Mouse (Mus musculus) urinary bladder, postnatal 4 days (tissue): ENCODE measurements around the gene Osbpl7.

ENCODE experiments used
- DNase-seq, 2 experiments: peaks; one replicate each; pipeline ENCODE4 v3.0.0; 2021 to 2022; ENCODE audit warnings: low spot score in 2 of 2

Osbpl7 gene

DNA sequence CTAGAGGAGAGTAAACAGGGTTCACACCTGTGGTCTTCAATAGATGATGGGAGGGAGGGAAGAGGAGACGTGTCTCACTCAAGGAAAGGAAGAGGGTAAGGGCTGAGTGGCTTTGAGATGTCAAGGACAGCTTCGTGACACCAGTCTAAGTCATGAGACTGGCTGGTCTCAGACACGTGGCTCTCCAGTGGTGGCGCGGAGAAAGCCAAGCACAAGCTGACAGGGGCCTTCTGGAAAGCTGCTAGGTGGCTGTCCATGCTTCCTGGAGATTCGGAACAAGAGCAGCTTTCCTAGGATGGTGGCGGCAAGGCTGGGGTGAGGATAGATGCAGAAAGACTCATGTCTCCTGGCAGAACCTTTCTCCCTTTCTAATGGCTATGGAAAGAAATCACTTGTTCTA, 11.5 kb upstream of the Osbpl7 start:
- no peak for DNase-seq

DNA sequence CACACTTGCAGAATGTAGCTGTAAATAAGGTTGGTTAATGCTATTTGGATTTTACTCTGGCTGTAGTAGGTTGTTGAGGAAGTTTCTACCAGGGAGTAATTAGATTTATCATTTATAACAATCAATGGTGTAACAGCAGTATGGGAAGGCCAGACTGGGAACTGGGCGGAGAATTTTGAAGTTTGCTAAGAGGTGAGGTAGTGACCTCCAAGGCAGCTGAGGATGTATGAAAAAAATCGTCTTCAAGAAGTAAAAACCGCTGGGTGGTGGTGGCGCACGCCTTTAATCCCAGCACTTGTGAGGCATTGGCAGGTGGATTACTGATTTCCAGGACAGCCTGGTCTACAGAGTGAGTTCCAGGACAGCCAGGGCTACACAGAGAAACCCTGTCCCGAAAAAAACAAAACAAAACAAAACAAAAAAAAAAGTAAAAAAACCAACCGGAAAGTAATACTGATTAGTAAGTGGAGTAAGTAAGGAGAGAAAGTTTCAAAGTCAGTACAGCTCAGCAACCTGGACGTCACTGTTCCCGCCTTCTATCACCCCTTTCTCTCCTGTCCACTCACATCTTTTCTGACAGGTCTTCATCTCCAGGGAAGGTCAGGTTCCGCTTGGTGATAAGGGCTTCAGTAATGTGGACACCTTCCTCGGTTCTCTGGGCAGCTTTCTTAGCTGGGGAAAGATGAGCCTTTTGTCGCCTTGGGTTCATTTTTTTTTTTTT, 10.0 kb upstream of the Osbpl7 start:
- no peak for DNase-seq

DNA sequence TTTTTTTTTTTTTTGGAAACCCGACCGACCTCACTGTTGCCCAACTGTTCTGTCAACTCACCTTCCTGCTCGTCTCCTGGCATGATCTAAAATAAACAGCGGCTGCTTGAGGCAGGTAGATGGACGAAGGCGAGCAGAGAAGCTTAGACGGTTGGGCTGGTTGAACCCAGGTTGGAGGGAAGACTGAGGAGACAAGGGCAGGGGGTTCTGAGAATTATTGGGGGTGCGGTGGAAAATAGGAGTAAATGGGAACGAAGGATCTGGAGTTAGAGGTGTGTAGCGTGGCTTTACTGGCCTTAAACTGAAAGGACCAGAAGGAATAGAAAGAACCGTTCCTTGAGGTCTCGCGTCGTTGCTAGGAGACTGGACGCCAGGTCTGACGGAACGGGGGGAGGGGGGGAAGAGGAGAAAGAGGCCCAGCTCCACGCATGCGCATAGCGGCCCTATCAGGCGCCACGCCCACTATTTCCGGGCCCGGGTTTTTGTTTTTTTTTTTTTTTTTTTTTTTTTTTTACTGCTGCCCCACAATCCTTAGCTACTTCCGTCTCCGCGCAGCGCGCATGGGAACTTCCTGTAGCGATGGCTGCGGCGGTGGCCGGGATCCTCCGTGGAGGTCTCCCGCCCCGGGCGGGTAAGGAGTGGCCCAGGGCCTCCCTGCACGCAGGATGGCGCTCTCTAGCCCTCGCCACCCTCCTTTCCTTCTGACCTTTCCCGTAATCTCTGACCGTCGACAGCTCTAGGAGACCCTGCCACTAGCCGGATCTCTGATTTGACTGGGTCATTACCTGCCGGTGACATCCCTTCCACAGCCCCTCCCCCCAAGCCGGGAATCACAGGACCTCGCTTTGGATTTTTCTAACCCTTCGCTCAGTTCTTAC, 9.2 kb upstream of the Osbpl7 start, which contains the start of the genes Lrrc46 and Mrpl10:
Gene Lrrc46, minus strand, starts transcription at position 386 of the 878 bp plus-strand sequence.
Gene Mrpl10, plus strand, starts transcription at position 539 of the 878 bp plus-strand sequence.
- DNase-seq, result peak; percentile 81 to 90

DNA sequence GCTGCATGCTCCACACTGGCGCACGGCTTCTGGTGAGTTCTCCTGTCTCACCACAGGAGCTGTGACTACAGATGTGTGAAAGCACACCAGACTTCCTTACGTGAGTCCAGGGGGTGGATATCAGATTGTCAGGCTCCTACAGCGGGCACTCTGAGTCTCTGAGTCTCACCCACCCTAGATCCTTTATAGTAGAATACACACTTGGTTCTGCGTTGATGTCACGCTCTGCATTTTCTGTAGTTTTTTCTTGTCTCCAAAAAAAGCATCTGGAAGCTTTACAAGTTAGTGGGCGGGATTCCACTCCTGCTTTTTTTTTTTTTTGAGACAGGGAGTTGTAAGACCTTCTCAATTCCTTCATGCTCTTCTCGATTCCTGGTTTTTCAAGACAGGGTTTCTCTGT, 5.5 kb upstream of the Osbpl7 start:
- no peak for DNase-seq

DNA sequence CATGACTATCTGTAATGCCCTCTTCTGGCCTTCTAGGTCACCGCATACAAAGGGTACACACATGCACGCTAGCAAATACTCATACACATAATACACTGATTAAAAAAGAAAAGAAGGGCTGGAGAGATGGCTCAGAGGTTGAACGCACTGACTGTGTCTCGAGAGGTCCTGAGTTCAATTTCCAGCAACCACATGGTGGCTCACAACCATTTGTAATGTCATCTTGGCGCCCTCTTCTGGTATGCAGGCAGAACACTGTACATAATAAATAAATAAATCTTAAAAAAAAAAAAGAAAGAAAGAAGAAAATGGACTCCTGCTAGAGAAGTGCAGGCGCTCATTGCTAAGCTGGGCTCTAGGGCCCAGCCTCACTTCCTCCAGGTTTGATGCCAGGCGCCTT, 4.6 kb upstream of the Osbpl7 start:
- DNase-seq, result no peak

DNA sequence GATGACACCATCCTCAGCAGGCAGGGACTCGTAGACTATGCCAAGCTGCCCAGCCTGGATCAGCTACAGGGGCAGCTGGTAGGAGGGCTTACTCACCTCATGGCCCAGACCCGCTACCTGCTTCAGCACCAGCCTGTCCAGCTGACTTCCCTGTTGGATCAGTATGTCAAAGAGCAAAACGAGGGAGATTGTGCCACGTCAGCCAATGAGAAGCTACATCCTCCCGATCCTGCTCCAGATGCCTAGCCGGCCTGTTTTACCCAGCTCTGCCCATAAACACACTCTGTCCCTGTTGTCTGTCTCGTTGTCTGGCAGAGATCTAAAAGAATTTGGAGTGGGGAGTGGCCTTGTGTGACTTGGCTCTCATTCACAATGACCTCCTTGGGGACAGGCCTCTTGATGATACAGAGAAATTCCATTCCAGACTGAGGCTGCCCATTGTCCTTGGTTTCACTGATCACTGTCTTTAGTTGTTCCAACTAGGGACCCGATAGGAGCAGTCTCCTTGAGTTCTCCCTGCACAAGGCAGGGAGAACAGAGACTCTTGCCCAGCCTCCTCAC, 2.3 kb upstream of the Osbpl7 start:
- no peak for DNase-seq

DNA sequence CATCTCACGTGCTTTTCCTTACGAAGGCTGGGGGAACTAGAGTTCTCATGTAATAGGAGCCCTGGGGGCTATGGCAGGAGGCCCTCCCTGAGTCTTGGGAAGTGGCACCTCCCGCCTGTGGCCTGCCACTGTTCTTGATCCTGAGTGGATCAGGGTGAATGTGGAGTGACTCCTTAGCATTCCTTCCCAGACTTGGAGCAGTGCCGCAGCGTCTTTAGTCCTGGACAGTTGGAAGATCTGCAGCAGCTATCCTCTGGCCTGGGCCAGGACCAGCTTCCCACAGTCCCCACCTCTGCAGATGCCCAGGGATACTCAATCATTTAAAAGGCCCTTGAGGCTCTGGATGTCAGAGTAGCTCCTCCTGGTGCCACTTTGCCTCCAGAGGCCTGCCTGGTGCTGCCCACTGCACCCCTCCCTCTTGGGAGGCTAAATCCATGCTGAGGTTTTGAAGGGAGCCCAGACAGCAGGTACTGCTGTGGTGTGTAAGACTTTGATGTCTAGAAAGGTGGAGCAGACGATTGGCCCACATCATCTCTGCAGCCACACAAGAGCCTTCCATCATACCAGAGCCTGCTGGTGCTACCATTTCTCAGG, 839 bp upstream of the Osbpl7 start:
- no peak for DNase-seq

DNA sequence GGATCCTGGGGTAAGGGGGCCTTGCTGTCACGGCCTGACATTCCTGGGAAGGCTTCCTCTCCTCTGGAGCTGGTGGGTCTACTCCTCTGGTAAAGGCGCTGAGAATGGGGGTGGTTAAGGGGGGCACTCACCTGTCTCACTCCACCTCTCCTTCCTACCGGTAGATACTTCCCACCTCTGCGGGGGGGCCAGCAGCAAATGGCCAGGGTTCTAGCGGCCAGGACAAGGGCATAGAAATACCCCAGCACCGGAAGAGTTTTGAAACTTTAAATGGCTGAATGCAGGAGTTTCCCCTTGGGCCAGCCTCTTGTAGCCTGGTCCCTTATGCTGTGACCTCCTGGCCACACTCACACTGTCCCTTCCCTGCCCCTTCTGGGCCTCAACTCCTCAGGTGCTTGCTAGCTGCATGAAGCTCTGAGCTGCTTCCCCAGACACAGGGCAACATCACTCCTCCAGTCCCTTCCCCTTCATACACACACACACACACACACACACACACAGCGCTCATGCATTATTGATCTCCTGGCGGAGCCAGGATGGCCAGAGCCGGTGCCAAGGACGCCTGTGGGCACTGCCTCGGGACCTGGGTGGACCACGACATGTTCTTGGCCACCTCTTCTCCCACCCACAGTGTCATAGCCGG, 637 bp downstream of the Osbpl7 start:
- DNase-seq, result no peak

DNA sequence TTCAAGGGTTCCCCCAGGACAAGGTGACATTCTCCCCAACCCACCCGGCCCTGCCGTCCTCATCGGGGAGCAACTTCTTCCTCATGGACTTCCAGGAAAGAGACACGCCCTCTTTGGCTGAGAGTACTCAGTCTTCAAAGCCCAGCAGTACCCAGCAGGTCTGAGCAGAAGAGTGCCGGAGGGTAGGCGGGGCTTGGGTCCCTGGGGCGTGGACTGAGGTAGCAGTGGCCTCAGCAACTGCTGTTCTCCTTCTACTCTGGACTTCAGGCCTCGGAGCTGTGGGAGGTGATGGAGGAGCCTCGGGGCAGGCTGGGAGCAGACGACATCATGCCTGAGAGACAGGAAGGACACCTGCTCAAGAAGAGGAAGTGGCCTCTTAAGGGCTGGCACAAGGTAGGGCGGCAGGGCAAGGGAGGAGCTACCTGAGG, 1.8 kb downstream of the Osbpl7 start:
- no peak for DNase-seq

DNA sequence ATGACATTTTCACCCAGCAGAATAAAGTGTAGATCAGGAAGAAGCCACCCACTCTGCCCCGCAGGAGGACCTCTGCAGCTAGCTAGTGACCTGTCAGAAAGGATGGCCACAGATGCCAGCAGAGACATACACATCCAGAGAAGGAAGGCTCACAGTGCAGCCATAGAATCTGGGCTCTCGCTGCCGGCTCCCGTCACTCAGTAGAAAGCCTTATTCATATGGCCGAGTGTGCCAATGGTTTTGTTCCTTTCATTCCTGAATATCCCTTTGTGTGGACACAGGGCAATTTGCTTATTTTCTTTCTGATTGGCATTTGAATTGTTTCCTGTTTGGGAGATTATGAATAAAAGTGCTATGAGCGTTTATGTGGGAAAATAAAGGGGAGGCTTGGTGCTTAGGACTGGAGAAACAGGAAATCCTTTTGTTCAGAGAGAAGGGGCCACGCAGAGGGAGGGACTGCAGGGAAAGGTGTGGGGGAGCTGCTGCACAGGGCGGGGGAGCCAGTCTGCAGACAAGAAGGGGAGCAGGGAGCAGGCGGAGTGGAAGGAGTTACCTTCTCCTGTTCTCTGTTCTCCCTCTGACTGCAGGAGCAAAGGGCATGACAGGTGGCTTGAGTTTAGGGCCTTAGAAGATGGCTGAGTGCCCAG, 13.0 kb downstream of the Osbpl7 start:
- no peak for DNase-seq

DNA sequence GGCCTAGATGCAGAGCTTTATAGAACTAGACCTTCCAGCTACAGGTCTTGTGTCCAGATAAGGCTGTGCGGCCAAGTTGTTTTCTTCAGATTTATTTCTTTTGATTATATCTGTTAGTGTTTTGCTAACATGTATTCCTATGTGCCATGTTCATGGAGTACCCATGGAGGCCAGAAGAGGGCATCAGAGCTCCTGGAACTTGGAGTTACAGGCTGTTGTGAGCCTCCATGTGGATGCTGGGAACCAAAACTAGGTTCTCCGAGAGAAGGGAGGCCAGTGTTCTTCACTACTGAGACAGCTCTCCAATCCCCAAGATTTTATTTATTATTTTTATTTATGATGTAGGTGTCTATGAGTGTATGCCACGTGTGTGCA, 13.5 kb downstream of the Osbpl7 start:
- DNase-seq, result no peak

DNA sequence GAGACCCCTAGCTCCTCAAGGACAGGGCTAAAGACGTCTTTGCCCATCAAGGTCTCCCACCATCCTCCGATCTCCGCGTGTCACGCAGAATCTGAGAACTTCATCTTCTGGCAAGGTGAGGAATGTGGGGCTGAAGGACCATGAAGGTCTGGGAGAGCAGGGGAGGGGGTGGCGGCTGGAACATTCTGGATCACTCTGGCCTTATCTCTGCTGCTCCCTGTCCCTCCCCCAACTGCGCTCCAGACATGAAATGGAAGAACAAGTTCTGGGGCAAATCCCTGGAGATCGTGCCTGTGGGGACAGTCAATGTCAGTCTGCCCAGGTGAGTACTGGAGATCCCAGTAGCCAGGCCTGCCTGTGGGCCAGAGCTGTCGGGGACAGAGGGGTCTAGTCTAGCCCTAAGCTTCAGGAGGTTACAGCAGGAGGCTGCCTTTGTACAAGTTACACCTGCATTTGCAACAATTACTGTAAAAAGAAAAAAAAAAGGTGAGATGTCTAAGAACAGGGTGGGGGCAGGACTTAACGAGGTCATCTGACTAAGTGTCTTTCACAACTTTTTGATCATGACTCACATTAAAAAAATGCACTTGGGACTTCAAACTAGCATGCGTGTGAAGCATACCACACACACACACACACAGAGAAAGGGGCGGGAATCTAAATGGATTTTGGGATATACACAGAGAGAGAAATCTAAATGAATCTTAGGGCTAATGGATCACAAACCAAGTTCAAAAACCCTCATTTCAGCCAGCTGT, 15.3 kb downstream of the Osbpl7 start:
- DNase-seq, result no peak

DNA sequence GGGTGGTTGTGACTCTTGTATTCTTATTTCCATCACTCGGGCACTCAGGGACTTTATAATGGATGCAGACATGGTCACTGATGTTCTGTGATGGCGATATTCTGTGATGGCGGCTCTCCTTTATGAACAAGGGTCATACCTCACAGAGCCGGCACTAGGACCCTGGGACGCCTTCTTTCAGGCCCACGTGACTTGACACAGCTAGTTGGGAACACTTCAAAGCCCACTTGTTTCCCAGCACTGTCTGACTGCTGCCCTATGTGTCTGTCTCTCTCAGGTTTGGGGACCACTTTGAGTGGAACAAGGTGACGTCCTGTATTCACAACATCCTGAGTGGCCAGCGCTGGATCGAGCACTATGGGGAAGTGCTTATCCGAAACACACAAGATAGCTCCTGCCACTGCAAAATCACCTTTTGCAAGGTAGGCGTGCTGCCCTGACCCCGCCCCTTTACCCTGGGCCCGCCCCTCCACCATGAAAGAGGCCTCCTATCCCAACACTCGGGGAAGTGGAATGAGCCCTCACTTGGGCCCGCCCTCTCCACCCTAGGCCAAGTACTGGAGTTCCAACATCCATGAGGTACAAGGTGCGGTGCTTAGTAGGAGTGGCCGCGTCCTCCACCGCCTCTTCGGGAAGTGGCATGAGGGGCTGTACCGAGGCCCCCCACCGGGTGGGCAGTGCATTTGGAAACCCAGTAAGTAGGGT, 16.4 kb downstream of the Osbpl7 start:
- DNase-seq, result no peak

DNA sequence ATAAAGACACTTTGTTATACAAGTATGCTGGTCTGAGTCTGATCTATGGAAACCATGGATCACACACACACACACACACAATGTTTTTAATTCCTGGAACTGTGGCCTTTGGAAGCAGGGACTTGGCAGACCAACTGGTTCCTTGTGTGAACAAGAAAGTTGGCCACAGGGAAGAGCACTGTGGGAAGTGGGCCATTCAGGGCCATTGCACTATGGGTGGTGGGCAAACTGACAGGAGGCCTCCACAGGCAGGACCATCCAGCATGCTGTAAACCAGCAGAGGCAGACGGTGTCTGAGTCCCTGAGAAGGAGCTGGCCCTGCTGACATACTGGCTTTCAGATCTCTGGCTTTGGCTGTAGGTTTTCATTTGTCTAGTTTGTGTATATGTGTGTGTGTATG, 18.9 kb downstream of the Osbpl7 start:
- DNase-seq, result no peak

DNA sequence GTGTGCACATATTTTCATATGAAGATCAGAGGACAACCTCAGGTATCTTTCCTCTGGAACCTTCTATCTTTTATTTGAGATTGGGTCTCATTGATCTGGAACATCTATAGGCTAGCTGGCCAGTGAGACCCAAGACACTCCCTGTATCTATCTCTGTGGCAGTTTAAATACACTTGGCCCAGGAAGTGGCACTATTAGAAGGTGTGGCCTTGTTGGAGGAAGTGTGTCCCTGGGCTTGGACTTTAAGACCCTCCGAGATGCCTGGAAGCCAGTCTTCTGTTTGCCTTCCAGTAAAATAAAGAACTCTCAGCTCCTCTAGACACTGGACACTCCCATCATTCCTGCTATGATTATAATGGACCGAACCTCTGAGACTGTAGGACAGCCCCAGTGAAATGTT, 19.3 kb downstream of the Osbpl7 start:
- no peak for DNase-seq

DNA sequence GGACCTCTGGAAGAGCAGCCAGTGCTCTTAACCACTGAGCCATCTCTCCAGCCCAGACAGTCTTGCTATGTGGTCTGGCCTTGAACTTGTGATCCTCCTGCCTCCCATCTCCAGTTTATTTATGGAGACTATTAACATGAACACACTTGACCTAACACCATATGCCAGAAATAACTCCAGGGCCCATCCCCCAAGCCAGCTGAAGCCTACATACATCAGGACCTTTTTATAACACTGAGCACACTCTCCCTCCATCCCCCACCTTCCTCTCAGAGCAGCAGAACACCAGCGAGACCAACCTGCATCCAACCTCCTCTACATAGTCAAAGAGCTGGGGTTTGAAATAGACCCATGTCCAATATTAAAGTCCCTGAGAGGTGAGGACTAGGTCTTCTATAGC, 20.7 kb downstream of the Osbpl7 start:
- DNase-seq, result no peak

DNA sequence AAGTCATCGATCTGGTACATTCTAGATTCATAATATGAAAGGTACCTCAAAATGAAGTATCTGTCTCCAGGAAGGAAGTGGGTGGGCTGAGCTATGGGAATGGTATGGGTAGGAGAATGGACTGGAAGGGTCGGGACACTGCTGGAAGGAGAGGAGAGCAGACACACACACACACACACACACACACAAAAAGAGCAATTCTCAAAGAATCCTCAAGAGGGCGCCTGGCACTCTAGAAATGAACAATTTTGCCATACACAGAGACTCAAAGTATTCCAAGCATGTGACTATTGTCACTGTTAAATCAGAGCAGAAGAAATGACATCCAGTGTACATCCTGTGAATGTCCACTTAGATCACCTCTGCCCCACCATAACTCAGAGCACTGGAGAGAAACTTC, 22.1 kb downstream of the Osbpl7 start:
- DNase-seq, result no peak

DNA sequence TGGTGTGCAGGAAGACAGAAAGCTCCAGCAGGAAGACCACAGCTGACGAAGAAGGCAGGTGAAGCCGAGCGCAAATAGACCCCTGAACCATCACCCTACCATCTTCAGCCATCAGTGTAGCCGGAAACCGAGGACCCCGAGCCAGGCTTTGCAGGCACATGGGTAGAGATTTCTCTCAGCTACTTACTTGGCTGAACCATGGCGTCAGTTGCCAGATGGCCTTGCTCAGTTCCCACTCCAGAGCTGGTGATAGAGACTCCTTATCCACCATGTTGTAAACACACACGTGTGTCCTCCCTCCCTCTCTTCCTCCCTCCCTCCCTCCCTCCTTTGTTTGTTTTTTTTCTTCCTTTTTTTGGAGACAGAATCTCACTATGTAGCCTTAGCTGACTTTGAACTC, 23.8 kb downstream of the Osbpl7 start:
- no peak for DNase-seq

DNA sequence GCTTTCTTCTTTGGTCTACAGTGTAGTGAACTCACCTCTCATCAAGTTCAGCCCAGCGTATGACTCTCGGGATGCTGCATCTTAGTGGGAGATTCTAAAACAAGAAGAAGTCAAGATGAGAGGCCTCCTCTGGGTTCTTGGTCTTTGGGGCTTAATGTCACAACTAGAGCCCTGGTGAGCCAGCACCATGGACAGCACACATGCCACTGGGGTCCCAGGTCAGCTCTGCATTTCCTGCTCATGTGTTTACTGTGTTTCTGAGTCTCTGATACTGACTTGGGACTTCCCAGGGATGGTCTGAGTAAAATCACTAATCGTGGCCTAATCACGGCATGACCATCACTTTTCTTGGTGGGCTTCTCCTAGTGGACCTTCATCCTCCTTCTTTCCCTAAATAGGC, 28.3 kb downstream of the Osbpl7 start:
- no peak for DNase-seq

DNA sequence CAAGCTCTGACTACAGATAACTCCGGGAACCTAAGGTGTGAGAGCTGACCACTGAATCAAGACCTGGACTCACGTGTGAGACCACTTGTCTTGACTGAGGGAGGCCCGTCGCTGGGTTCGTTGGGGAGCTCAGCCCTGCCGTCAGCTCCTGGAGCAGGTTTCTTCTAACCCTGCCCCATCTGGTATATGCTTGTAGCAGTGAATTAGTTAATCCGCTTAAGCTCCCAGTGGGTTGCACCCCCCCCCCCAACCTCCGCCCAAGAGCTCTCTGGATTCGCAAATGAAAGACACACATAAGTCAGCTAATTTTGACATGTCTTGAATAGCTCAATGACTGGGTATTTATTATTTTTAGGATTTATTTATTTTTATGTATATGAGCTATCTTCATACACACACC, 29.9 kb downstream of the Osbpl7 start:
- no peak for DNase-seq
